In the genomic region with DNA sequence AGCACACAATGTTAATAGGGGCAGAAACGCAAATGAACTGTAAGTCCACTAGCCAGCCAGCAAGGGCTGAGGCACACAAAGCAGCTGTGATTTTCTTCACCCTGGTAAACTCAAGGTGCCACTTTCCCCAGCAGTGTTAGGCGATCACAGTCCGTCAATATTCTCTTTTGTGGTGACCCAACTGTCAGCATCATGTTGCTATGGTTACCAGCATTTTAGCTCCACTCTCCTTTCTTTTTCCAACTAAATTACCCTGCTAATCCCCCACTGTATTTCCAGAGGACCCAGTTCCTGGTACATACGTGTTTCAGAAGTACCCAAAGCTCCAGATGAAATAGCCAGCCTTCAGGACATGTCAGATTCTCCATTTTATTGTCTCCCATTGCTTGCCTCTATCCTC, we compare ENCODE assay signal across 15 mouse cellular contexts.
A peak's percentile ranks its signal among the peaks of the same experiment; 100 is the strongest.
DNase-seq lines count a peak whose midpoint lies in the region; ATAC-seq and TF ChIP-seq lines count a peak whose summit lies in the region.
"Had no signal": no experiment of that assay in that cellular context is flagged by ENCODE, and none has a peak within 500 bp of the region (broad histone marks: within the 10 kb centered on the region; RNA-seq: fewer than 3 reads in every experiment).

No protein-coding gene starts in this region.

- H3K4me3 ChIP-seq in bone marrow, adult 2 months (replicated peaks; ENCODE audit: control insufficient read depth, low read depth, low read length) = no peak overlapping the region
- no peak overlapping the region for H3K4me3 ChIP-seq in forebrain, embryonic 10.5 days
- H3K4me3 ChIP-seq in hindbrain, embryonic 14.5 days (replicated peaks; ENCODE audit: low read length) = no peak overlapping the region
- H3K4me3 ChIP-seq in midbrain, embryonic 13.5 days (replicated peaks) = no peak overlapping the region
- H3K4me3 ChIP-seq in limb, embryonic 10.5 days = no peak overlapping the region
- H3K4me3 ChIP-seq: embryonic facial prominence, embryonic 12.5 days; heart, embryonic 13.5 days; neural tube, embryonic 15.5 days; stomach, embryonic 15.5 days had no signal

- H3K9me3 ChIP-seq in forebrain, embryonic 10.5 days = no peaks in the 10 kb centered on the region
- H3K9me3 ChIP-seq in hindbrain, embryonic 14.5 days (ENCODE audit: control insufficient read depth, low read length) = no peaks in the 10 kb centered on the region
- no peaks in the 10 kb centered on the region for H3K9me3 ChIP-seq in midbrain, embryonic 13.5 days
- H3K9me3 ChIP-seq in limb, embryonic 10.5 days (replicated peaks) = no peaks in the 10 kb centered on the region
- H3K9me3 ChIP-seq: embryonic facial prominence, embryonic 12.5 days; heart, embryonic 13.5 days; neural tube, embryonic 15.5 days; stomach, embryonic 15.5 days had no signal

- WGBS in bone marrow, adult 2 months = 65% methylated on average over 4 of the region's 4 CpGs
- WGBS in forebrain, embryonic 10.5 days = 35% methylated on average over 4 of the region's 4 CpGs
- WGBS in hindbrain, embryonic 14.5 days = 19% methylated on average over 4 of the region's 4 CpGs
- 14% methylated on average over 4 of the region's 4 CpGs for WGBS in midbrain, embryonic 13.5 days
- 36% methylated on average over 4 of the region's 4 CpGs for WGBS in limb, embryonic 10.5 days

- no peaks in the 10 kb centered on the region for H3K27me3 ChIP-seq in forebrain, embryonic 10.5 days (ENCODE audit: poor library complexity, severe bottlenecking)
- no peaks in the 10 kb centered on the region for H3K27me3 ChIP-seq in hindbrain, embryonic 14.5 days (ENCODE audit: control insufficient read depth, insufficient read depth, low read length)
- H3K27me3 ChIP-seq in midbrain, embryonic 13.5 days = no peaks in the 10 kb centered on the region
- no peaks in the 10 kb centered on the region for H3K27me3 ChIP-seq in limb, embryonic 10.5 days (ENCODE audit: low read depth, poor library complexity, severe bottlenecking)
- H3K27me3 ChIP-seq: embryonic facial prominence, embryonic 12.5 days; heart, embryonic 13.5 days; neural tube, embryonic 15.5 days; stomach, embryonic 15.5 days had no signal

- peaks cover 8% of the 10 kb centered on the region for H3K4me1 ChIP-seq in bone marrow, adult 2 months (ENCODE audit: control insufficient read depth, insufficient read depth, low read length)
- H3K4me1 ChIP-seq in forebrain, embryonic 10.5 days = peaks cover 67% of the 10 kb centered on the region
- H3K4me1 ChIP-seq in hindbrain, embryonic 14.5 days (replicated peaks; ENCODE audit: control insufficient read depth, insufficient read depth, low read length) = peaks cover 37% of the 10 kb centered on the region
- H3K4me1 ChIP-seq in midbrain, embryonic 13.5 days (replicated peaks) = peaks cover 41% of the 10 kb centered on the region
- H3K4me1 ChIP-seq in limb, embryonic 10.5 days = peaks cover 13% of the 10 kb centered on the region
- H3K4me1 ChIP-seq: embryonic facial prominence, embryonic 12.5 days; stomach, embryonic 15.5 days had no signal

- no peak overlapping the region for H3K4me2 ChIP-seq in hindbrain, embryonic 14.5 days (replicated peaks)
- no peak overlapping the region for H3K4me2 ChIP-seq in midbrain, embryonic 13.5 days (replicated peaks)
- H3K4me2 ChIP-seq: embryonic facial prominence, embryonic 12.5 days; heart, embryonic 13.5 days; stomach, embryonic 15.5 days had no signal

- H3K36me3 ChIP-seq in forebrain, embryonic 10.5 days (replicated peaks) = no peaks in the 10 kb centered on the region
- no peaks in the 10 kb centered on the region for H3K36me3 ChIP-seq in hindbrain, embryonic 14.5 days (replicated peaks; ENCODE audit: control insufficient read depth, insufficient read depth)
- no peaks in the 10 kb centered on the region for H3K36me3 ChIP-seq in midbrain, embryonic 13.5 days
- H3K36me3 ChIP-seq in limb, embryonic 10.5 days = no peaks in the 10 kb centered on the region
- H3K36me3 ChIP-seq: embryonic facial prominence, embryonic 12.5 days; heart, embryonic 13.5 days; neural tube, embryonic 15.5 days; stomach, embryonic 15.5 days had no signal

- no peak for DNase-seq in forebrain, embryonic 10.5 days (ENCODE audit: extremely low spot score, low spot score)
- no peak for DNase-seq in hindbrain, embryonic 14.5 days (ENCODE audit: low spot score)
- no peak for DNase-seq in adrenal gland, postnatal 36 days
- DNase-seq in limb, embryonic 10.5 days (ENCODE audit: low spot score) = no peak
- no peak for DNase-seq in heart, adult 8-10 months (ENCODE audit: low spot score)
- DNase-seq: adrenal gland, postnatal 14 days; kidney, postnatal 4 days; lung, adult 18-20 months; right cerebral cortex, postnatal 25 days had no signal

- TF ChIP-seq POLR2A in bone marrow, adult 2 months (IDR thresholded peaks at IDR 0.05; ENCODE audit: borderline replicate concordance, control insufficient read depth, low read depth, low read length) = no peak

- ATAC-seq in hindbrain, embryonic 14.5 days (ENCODE audit: low FRiP score) = no peak
- ATAC-seq in midbrain, embryonic 13.5 days = peak; percentile 41

- H3K9ac ChIP-seq in hindbrain, embryonic 14.5 days = no peak overlapping the region
- no peak overlapping the region for H3K9ac ChIP-seq in midbrain, embryonic 13.5 days (replicated peaks)
- H3K9ac ChIP-seq: embryonic facial prominence, embryonic 12.5 days; neural tube, embryonic 15.5 days; stomach, embryonic 15.5 days had no signal

- TF ChIP-seq CTCF in bone marrow, adult 2 months (IDR thresholded peaks at IDR 0.05; ENCODE audit: control insufficient read depth, insufficient read depth, low read length) = no peak

- H3K27ac ChIP-seq in bone marrow, adult 2 months (ENCODE audit: control insufficient read depth, insufficient read depth, low read depth, low read length, poor library complexity) = peak overlapping the region; percentile 45; the same call in 1 of the 2 replicates
- peak overlapping the region; percentile 69 for H3K27ac ChIP-seq in forebrain, embryonic 10.5 days
- H3K27ac ChIP-seq in hindbrain, embryonic 14.5 days = peak overlapping the region; percentile 81
- H3K27ac ChIP-seq in midbrain, embryonic 13.5 days = peak overlapping the region; percentile 67
- no peak overlapping the region for H3K27ac ChIP-seq in limb, embryonic 10.5 days
- H3K27ac ChIP-seq: embryonic facial prominence, embryonic 12.5 days had no signal
